In genomic region chr1:144120042-144120441, GRCm38 (mm10) we compare ENCODE assay signal across 28 mouse cellular contexts. TPM values are rescaled to one million over a fixed set of nuclear protein-coding genes. Genes with fewer than 3 reads are reported as not detected.
"Had no signal": no experiment of that assay in that cellular context is flagged by ENCODE, and none has a peak within 500 bp of the region (broad histone marks: within the 10 kb centered on the region; RNA-seq: fewer than 3 reads in every experiment).

No protein-coding gene starts in this region.

- H3K9me3 ChIP-seq: heart, embryonic 13.5 days; heart, embryonic 15.5 days; hindbrain, embryonic 13.5 days; hindbrain, embryonic 15.5 days; kidney, embryonic 15.5 days; limb, embryonic 10.5 days; limb, embryonic 12.5 days had no signal

- H3K27me3 ChIP-seq: heart, embryonic 13.5 days; heart, embryonic 15.5 days; hindbrain, embryonic 13.5 days; hindbrain, embryonic 15.5 days; kidney, embryonic 15.5 days; limb, embryonic 12.5 days had no signal

- H3K36me3 ChIP-seq: heart, embryonic 13.5 days; heart, embryonic 15.5 days; hindbrain, embryonic 13.5 days; hindbrain, embryonic 15.5 days; kidney, embryonic 15.5 days; limb, embryonic 10.5 days; limb, embryonic 12.5 days had no signal

- H3K4me1 ChIP-seq: heart, embryonic 13.5 days; heart, embryonic 15.5 days; hindbrain, embryonic 13.5 days; hindbrain, embryonic 15.5 days; kidney, embryonic 15.5 days; limb, embryonic 10.5 days; limb, embryonic 12.5 days had no signal

- H3K4me2 ChIP-seq: heart, embryonic 11.5 days; heart, embryonic 13.5 days; heart, embryonic 15.5 days; hindbrain, embryonic 13.5 days; hindbrain, embryonic 15.5 days; kidney, embryonic 15.5 days; limb, embryonic 12.5 days; liver, embryonic 11.5 days had no signal

- ATAC-seq: hindbrain, postnatal 0 days; intestine, embryonic 16.5 days had no signal

- H3K27ac ChIP-seq: heart, adult 2 months; heart, embryonic 13.5 days; heart, embryonic 15.5 days; hindbrain, embryonic 13.5 days; hindbrain, embryonic 15.5 days; hindbrain, postnatal 0 days; kidney, embryonic 15.5 days; kidney, postnatal 0 days; layer of hippocampus, adult 2 months; left cerebral cortex, adult 2 months; limb, embryonic 10.5 days; limb, embryonic 12.5 days had no signal

- H3K4me3 ChIP-seq: heart, adult 2 months; heart, embryonic 13.5 days; heart, embryonic 15.5 days; hindbrain, embryonic 13.5 days; hindbrain, embryonic 15.5 days; kidney, embryonic 15.5 days; layer of hippocampus, adult 2 months; left cerebral cortex, adult 2 months; limb, embryonic 10.5 days; limb, embryonic 12.5 days had no signal

- H3K9ac ChIP-seq: heart, embryonic 13.5 days; heart, embryonic 15.5 days; hindbrain, embryonic 13.5 days; hindbrain, embryonic 15.5 days; kidney, embryonic 15.5 days; limb, embryonic 12.5 days had no signal

- DNase-seq: gastrocnemius, postnatal 14 days; gastrocnemius, postnatal 36 days; heart, adult 11 months; heart, adult 2 months; heart, postnatal 14 days; heart, postnatal 36 days; kidney, adult 11 months; kidney, adult 2 months; kidney, adult 9 months; kidney, postnatal 14 days; kidney, postnatal 36 days; liver had no signal

RNA-seq across cellular contexts. Expression of gene Rgs13, which starts 57.1 kb away (rescaled TPM):
- polyA plus RNA-seq: gonadal fat pad, adult 2 months; heart, adult 2 months; heart, embryonic 11.5 days; heart, embryonic 13.5 days; intestine, embryonic 14.5 days; intestine, embryonic 16.5 days; kidney, adult 2 months; kidney, embryonic 15.5 days; kidney, postnatal 0 days; limb, embryonic 10.5 days; limb, embryonic 12.5 days; liver, embryonic 11.5 days had no signal
